Mouse (Mus musculus): Measurements from ENCODE around the gene Zim1.
A peak's percentile ranks its signal among the peaks of the same experiment; 100 is the strongest.

The Zim1 gene

DNA sequence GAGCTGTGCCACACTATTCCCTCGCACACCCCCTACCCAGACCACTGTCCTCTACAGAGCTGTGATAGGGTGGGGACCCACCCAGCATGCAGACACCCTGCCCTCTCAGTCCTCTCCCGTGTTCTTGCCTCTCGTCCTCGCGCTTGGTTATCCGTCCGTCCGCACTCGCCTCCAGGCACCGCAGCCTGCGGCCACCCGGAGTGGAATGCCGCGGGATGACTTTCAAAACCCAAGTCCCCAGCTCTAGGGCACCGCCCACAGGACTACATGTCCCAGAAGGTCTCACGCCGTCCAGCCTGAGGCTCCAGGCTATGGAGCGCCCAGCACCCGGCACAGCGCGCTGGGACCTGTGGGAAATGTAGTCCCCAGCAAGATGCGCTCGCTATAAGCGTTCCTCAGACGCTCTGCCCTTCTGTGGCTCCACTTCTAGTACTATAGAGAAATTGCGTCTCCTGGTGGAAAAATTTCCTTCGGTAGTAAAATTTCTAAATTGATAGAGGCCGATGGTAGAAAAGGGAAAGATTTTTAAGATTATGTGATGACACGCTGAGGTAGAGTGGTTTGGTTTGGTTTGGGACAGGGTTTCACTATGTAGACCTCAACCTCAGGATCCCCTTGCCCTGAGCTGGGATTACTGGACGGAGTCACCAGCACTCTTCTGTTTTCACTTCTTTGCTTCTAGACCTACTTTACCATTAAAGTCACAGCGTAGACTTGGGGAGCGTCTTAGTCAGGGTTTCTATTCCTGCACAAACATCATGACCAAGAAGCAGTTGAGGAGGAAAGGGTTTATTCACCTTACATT is at the start of gene Zim1:
Gene Zim1 (minus strand): TSS at position 210 of the 805 bp plus-strand sequence.
- DNase-seq (ENCODE audit: low spot score in 2 of 2): no peak

DNA sequence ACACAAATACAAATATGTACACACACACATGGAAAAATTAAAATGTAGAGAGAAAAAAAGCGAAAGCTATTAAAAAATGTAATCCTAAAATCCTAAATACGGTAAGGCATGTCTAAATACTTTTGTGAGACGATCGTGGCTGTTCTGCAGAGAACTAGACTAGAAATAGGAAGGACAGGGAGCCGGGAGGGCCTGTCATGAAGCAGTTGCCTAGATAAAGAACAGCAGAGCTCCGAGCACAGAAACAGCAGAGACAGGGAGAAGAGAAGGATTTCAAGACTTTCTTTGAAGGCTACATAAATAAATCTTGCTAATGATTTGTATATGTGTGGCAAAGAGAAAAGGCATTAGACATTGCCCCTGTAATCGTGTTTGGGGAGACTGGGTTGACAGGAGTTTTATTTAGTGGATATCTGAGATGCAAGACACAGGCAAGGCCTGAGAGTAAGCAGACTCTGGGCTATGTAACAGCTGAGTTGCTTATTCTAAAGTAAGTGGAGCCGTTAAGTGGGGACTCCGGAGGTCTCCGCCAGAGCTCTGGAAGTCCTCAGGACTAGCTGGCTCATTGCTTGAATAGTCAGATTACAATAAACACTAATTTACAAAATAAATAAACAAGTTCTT is 48.1 kb upstream of the Zim1 start:
- DNase-seq (ENCODE audit: low spot score in 2 of 2): no peak

DNA sequence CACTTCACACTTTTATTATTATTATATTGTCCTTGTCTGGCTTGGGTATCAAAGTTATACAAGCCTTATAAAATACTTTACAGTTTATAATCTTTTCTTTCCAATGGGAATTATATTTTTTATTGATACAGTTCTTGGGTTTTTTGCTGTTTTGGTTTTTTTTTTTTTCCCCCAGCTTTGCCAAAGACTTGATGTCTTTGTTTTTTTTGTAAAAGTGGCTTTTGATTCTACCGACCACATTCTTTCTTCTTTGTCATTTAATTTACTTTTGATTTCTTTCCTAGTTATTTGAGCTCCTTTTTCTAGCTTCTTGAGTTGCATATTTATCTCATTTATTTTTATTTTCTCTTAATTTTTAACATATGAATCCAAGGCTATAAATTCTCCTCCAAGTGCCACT is 39.8 kb upstream of the Zim1 start:
- DNase-seq (ENCODE audit: low spot score in 2 of 2): no peak

DNA sequence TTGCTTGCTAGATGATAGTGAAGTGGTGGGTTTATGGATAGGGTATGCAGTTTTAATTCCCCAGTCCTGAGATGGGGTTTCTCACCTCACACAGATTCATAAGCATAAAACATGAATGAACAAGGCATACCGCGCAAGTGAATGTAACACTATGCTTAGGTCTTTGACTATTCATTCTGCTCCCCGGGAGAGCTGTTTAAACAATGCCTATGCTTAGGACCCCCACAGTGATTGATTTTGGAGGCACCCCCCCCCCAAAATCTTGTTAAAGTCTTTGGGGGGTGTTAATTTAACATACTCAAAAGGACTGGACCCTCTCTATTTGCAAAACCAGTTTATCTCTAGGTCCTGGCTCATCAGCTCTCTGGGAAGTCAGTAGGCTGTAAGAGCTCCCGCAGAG is 35.7 kb upstream of the Zim1 start:
- DNase-seq (ENCODE audit: low spot score in 2 of 2): no peak

DNA sequence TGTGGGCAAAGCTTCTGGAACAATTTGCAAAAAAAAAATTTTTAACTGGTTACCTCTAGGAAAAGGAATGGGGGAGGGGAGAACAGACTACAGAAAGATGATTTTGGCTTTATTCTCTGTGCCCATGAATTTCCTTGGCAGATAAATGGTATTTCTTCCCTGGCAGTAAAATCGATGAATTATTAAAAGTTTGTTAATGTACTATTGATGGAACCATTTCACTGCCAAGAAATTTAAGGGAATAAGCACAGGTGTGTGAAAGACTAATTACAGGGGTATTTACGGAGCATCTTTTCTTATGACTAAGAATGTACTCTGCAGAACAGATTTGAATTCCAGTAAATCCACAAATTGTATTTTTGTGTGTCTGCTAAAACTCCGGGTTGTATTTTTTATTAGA is 35.1 kb upstream of the Zim1 start:
- DNase-seq (ENCODE audit: low spot score in 2 of 2): no peak

DNA sequence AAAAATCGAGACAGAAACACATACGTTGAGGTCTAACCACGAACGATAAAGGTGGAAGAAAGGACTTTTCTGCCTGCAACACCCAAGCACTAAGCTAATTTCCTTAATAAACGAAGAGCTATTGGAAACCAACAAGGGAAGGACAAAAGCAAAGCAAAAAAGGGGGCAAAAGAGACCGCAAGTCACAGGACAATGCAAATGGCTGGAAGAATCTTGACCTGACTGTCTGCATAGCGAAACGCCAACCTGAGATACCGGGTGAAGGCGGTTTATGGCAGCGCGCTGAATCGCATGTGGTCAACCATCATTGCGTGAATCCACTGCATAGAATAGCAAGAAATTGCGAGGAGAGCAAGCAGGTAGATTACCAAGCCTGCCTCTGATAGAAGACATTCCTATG is 34.6 kb upstream of the Zim1 start:
- no peak for DNase-seq (ENCODE audit: low spot score in 2 of 2)

DNA sequence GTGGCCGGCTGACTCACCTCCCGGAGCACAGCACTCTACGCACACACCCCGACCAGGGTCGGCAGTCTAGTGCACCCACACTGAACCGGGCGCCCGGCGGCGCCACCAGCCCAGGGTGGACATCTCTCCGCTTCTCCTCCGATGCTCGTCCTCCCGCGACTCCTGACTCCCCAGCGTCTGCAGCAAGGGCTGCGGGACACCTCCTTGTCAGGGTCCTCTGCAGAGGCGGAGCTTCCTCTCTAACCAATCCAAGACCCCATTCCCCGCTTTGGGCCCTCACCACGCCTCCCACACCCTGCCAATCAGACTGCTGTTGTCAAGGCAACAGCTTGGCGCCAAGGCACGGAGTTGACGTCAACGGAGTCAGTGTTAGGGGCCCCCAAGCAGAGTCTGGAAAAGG is 34.0 kb upstream of the Zim1 start, which contains the start of the genes Peg3 and Usp29:
Gene Peg3 (minus strand): TSS at position 191 of the 400 bp plus-strand sequence.
Gene Usp29 (plus strand): TSS at position 338 of the 400 bp plus-strand sequence.
- DNase-seq (ENCODE audit: low spot score in 2 of 2): no peak

DNA sequence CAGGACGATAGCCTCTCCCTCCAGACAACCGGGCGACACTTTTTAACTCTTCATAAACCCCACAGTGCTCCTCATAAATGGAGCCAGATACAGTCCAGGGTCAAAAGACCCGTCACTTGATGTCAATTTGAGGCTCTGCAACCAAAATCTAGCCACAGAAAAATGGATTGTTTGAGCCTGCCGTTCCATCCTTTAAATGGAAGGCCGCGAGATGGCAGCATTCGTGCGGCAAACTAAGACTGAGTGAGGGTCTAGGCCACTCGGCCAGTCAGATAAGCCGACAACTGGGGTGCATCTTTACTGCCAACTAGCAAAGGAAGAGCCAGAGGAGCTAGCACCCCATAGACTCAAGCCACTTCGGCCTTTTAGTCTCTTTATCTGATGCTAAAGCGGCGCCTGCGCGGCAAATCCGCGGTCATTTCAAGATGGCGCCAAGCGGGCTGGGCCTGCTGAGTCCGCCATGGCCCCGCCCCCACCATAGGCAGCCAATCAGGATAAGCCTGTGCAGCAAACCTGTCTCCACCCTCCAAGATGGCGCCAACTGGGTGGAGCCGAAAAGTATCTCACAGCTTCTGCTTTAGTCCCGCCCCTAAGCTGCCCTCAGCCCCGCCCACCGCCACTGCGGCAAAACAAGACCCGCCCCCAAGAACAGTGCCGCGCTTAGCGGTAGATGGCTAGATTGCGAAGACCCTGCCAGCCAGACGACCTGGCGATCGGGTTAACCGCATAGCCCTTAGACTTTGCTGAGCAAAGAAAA is 33.0 kb upstream of the Zim1 start:
- DNase-seq (ENCODE audit: low spot score in 2 of 2): peak in 1 of 2 experiments; percentile 34

DNA sequence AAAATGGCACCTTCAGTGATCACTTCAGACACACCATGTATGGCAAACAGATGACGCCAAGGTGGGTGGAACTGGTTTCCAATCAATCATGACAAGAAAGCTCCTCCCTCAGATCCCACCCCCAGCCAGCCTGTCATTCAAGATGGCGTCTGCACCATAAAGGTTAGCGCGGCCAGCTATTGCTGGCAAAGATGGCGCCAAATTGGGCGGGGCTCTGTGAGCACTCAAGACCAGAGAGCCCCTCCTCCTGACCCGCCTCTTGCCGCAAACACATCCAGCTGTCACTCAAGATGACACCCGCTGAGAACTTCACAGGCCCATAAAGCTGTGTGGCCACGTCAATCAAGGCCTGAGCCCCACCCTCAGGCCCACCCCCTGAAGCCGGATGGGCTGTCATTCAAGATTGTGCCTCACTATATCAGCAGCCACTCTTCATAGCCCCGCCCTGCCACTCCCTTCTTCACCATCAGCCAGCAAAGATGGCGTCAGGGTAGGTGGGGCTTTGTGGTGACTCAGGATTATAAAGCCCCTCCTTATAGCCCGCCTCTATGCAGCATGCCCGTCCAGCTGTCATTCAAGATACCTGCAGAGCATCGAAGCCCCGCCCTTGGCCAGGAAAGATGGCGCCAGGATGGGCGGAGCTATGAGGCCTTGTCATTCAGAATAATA is 32.1 kb upstream of the Zim1 start:
- DNase-seq (ENCODE audit: low spot score in 2 of 2): peak in 1 of 2 experiments; percentile 5

DNA sequence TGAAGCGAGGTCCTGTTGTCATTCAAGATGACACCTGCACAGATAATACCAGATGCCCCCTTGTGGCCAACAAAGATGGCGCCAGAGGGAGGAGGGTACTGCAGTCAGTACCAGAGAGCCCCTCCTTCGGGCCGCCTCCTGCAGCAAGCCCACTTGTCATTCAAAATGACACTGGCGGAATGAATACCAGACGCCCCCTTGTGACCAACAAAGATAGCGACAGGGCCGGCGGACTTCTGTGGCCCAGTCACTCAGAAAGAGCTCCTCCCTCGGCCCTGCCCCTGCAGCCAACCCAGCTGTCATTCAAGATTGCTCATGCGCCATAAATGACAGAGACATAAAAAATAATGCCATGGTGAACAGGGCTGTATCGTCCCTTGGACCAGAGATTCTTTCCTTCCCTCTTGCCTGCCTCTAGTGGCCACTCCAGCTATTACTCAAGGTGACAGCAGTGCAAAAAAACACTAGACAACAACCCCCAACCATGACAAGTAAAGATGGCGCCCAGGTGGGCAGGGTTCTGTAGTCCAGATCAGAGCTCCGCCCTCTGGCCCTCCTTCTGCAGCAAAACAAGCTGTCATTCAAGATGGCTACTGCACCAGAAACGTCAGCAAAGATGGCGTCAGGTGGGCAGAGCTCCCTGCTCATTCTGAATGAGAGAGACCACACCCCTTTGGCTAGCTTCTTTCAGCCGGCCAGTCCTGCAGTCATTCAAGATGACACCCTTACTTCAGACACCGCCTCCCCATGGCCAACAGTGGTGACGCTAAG is 31.3 kb upstream of the Zim1 start:
- no peak for DNase-seq (ENCODE audit: low spot score in 2 of 2)

DNA sequence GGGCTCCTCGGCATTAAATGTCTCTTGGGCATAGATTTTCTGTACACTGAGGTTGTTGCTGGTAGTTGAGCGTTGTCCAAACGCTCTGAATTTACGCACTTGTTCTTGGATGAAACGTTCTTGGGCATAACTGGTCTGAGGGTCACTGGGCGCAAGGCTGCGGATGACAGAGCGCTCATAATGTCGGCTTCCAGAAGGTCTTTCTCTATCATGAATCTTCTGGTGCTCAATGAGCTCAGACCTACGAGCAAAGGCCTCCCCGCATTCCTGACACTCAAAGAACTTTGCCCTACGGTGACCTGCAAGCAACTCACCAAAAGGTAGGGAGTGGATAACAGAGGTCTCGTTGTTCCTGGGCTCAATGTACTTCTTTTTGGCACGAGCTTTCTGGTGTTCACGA is 13.1 kb upstream of the Zim1 start:
- no peak for DNase-seq (ENCODE audit: low spot score in 2 of 2)

DNA sequence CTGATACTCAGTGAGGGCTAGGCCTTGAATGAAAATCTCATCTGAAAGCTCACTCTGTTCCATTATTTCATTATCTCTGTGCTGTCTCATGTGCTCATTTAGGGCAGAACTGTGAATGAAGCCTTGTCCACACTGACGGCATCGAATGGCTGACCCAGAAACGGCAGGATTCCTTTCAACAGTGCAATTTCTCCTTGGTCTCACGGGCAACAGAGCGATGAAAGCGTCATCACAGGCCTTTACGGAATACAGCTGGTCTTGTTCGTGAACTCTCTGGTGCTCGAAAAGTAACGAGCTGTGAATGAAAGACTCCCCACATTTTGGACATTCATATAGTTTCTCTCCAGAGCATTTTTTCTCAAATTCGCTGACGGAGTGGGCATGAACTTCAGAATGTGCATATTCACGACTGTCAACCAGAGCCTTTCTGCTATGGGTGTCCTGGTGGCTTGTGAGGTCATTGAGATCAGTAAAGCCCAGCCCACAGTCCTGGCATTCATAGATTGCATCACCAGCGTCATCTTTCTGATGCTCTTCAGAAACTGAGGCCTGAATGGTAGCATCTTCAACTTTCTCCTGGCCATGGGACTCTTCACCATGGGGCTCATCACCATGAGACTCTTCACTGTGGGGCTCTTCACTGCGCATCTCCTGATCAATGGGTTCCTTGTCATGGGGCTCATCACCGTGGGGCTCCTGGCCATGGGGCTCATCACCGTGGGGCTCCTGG is 12.4 kb upstream of the Zim1 start:
- no peak for DNase-seq (ENCODE audit: low spot score in 2 of 2)

DNA sequence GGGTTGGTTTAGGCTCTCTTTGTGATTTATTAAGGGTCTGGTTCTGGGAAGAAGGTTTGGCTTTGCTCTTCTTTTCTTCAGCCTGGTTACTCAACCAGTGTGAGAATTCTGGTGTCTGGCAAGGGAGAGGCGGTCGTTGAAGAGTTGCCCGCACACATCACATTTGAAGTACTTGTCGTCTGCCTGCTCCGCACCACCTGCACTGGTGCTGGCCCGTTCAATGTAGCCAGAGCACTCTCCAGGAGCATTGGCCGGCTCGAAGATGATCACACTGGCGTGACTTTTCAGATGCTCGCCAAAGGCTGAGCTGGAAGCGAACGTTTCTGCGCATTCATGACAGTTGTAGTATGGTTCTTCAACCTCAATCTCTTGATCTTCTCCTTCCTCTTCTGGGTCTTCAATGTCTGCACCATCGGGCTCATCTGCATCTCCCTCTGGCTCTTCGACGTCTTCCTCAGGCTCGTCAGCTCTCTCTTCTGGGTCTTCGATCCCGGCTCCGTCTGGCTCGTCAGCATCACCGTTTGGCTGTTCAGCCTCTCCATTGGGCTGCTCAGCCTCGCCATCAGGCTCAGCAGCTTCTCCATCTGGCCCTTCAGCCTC is 11.3 kb upstream of the Zim1 start:
- no peak for DNase-seq (ENCODE audit: low spot score in 2 of 2)

DNA sequence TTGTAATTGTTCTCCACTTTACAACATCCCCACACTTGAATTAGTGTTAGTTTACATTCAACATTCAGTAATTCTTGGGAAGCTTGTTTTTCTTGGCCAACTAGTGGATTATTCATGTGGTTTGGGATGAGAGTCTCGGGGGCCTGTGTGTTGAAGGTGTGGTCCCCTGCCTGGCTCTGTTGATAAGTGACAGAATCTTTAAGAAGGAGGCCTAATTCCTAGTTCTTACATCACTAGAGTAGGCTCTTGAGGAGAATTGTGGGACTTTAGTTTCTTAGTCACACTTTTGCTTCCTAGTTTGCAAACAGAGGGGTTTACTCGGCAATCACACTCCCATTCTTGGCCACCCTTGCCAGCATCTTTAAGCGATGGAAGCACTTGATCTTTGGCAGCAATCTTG is 3.0 kb upstream of the Zim1 start:
- DNase-seq (ENCODE audit: low spot score in 2 of 2): no peak

DNA sequence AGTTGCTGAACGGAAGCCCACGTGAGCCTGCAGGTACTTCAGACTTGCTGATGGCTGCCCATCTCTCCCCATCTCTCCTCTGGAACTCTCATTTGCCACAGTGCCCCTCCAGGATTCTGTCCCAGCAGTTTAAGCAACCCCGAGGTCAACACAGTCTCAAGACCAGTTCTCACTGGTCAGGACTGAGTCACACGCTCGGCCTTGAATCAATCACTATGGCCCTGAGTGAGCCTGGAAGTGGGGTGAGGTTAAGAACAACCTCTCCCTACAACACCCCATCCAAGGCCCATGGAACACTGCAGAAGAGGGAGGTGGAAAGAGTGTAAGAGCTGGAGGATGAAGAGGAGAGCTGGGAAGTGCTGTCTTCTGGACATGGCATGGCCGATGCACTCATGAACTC is 10.7 kb downstream of the Zim1 start:
- DNase-seq (ENCODE audit: low spot score in 2 of 2): no peak

DNA sequence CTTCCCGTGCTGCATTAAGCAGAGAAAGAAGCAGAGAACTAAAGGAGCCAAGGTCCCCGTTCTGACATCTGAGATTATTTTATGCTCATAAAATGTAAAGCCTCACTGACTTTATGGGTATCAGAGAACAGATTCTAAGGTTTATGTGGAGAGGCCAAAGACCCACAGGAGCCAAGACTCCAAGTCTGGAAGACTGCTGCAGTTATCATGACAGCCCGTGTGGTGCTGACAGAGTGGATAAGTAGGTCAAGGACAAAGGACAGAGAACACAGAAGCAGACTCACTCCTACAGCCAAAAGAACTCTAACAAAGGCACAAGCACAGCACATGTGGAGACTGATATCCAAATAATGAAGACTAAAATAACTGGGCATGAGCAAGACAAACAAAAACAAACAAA is 29.5 kb downstream of the Zim1 start:
- no peak for DNase-seq (ENCODE audit: low spot score in 2 of 2)

DNA sequence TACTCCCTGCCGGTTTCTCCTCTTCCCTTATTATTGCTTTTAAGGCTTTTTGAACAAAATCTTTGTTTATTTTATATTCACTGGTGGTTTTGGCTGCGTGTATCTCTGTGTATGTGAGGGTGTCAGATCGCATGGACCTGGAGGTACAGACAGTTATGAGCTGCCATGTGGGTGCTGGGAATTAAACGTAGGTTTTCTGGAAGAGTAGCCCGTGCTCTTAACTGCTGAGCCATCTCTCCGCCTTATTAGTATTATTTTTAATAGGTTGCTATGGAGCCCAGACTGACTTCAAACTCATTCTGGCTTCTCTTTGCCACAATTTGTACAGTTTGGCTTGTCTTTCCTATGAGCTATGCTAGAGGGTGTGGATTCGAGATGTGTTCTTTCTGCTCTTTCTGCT is 32.8 kb downstream of the Zim1 start:
- no peak for DNase-seq (ENCODE audit: low spot score in 2 of 2)

DNA sequence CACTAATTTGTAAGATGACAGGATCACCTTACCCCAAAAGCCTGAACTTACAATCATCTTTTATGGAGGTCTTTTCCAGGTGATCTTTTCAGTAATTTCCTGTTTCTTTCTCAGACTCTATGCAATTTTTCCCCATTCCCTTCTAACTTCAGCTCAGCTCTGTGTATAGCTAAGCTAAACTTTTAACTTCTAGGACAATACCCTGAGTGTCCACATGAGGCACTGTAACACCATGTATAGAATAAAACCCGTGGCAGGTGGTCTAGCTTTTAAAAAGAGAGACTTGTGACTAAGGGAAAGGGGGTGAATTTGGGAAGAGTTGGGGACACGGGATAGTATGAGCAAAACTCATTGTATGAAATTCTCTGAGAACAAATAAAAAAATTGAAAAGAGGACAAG is 36.6 kb downstream of the Zim1 start:
- no peak for DNase-seq (ENCODE audit: low spot score in 2 of 2)

DNA sequence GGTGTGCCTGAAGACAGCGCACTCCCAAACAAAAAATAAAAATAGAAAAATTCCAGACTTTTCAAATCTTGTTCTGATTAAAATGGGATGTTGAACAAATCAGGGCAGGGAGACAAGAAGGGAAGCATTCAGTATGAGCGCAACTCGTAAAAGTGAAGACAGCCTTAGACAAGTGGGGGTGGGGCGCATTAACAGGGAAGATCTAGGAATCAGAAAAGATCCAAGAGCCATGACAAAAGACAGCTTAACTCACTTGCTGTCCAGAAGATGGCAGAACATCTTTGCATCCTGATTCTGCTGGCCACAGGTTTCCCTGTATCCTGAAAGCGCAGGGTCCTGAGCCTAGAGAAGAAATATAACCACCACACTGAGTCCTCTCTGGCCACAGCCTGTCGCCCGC is 37.6 kb downstream of the Zim1 start:
- DNase-seq (ENCODE audit: low spot score in 2 of 2): no peak

DNA sequence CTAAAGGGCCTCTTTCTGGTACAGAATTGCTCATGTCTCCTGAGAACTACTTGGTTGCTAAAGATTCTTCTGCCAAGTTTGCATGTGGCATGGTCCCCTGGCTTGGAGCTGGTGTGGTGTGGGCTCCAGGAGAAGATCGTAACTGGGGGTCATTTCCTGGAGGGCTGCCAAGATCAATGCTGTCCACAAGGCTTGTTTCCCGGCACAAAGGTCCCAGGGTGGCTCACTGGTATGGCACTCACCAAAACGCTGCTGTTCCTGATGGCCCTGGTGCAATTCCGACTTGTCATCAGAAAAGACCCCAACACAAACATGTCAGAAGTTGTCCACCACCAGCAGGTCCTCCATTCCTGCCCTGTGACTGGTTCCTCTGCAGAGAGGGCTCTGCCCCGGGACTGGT is 44.1 kb downstream of the Zim1 start:
- DNase-seq (ENCODE audit: low spot score in 2 of 2): no peak
